Mouse (Mus musculus): ENCODE results near the gene 4930583I09Rik. TPM values are rescaled to one million over a fixed set of nuclear protein-coding genes. Genes with fewer than 3 reads are reported as not detected.

Gene 4930583I09Rik
- not detected for polyA plus RNA-seq (2017; shearing (Covaris generic))

GRCm38 (mm10) chr17:64835928-64836327 lies at the start of gene 4930583I09Rik:
TSS of gene 4930583I09Rik (minus strand) at chr17:64836071.

Other genes starting within 250 kb of the 4930583I09Rik start
- 18.8 TPM for gene Man2a1, start 235.3 kb downstream of the 4930583I09Rik start, polyA plus RNA-seq (2017; shearing (Covaris generic))